Mouse (Mus musculus) MEL (cell line): ENCODE data around the gene Cblb.

Experiments
- CTCF ChIP-seq, 3 experiments: IDR thresholded peaks in 2 of 3; conservative IDR thresholded peaks in 1 of 3; 2 replicates each; pipeline ENCODE4 v1.5.1; 2011 to 2012; ENCODE audit warnings: low read length in 3 of 3, low read depth in 2 of 3, mild to moderate bottlenecking in 2 of 3, improper control_type of control experiment in 1 of 3, inconsistent platforms in 1 of 3, mixed read lengths in 1 of 3, moderate library complexity in 1 of 3; ENCODE audit not compliant: control insufficient read depth in 1 of 3, insufficient read depth in 1 of 3, poor library complexity in 1 of 3, severe bottlenecking in 1 of 3
- EP300 ChIP-seq, 2 experiments: IDR thresholded peaks; 2 replicates each; pipeline ENCODE4 v1.6.1; 2011; ENCODE audit warnings: improper control_type of control experiment in 2 of 2, low read length in 2 of 2, low read depth in 1 of 2, mild to moderate bottlenecking in 1 of 2
- MAFK ChIP-seq: IDR thresholded peaks from 2 replicates; pipeline ENCODE4 v1.6.1; 2011; ENCODE audit warnings: low read depth, mild to moderate bottlenecking, low read length, improper control_type of control experiment, borderline replicate concordance
- MAX ChIP-seq: IDR thresholded peaks from 2 replicates; pipeline ENCODE4 v1.6.1; 2011; ENCODE audit warnings: low read length, improper control_type of control experiment
- NELFE ChIP-seq: IDR thresholded peaks from 2 replicates; pipeline ENCODE4 v1.6.1; 2011; ENCODE audit warnings: low read depth, low read length, improper control_type of control experiment
- POLR2A ChIP-seq, 2 experiments: IDR thresholded peaks; 2 replicates each; pipeline ENCODE4 v1.6.1; 2011 to 2012; ENCODE audit warnings: low read length in 2 of 2, mild to moderate bottlenecking in 2 of 2, control low read depth in 1 of 2, improper control_type of control experiment in 1 of 2, low read depth in 1 of 2, moderate library complexity in 1 of 2; ENCODE audit not compliant: control insufficient read depth in 1 of 2, insufficient read depth in 1 of 2, poor library complexity in 1 of 2
- POLR2AphosphoS2 ChIP-seq: IDR thresholded peaks from 2 replicates; pipeline ENCODE4 v1.6.1; 2011; ENCODE audit warnings: low read length, improper control_type of control experiment
- RAD21 ChIP-seq: IDR thresholded peaks from 2 replicates; pipeline ENCODE4 v1.6.1; 2011; ENCODE audit warnings: mild to moderate bottlenecking, low read depth, low read length, improper control_type of control experiment
- TAL1 ChIP-seq: IDR thresholded peaks from 2 replicates; pipeline ENCODE4 v1.6.1; 2012; ENCODE audit warnings: mild to moderate bottlenecking, inconsistent platforms, low read length, moderate library complexity, mixed read lengths

GRCm38 (mm10) chr16:52007006-52007405, 24.0 kb upstream of the Cblb start:
- TF ChIP-seq EP300 (IDR thresholded peaks at IDR 0.05; ENCODE audit: low read depth in 1 of 2, low read length in 2 of 2), result no peak
- no peak for TF ChIP-seq POLR2A (IDR thresholded peaks at IDR 0.05; ENCODE audit: control insufficient read depth in 1 of 2, insufficient read depth in 1 of 2, low read depth in 1 of 2, low read length in 2 of 2, poor library complexity in 1 of 2)
- TF ChIP-seq CTCF (IDR thresholded peaks at IDR 0.05 in 2 of 3, conservative IDR thresholded peaks at IDR 0.05 in 1 of 3; ENCODE audit: control insufficient read depth in 1 of 3, insufficient read depth in 1 of 3, low read depth in 2 of 3, low read length in 3 of 3, poor library complexity in 1 of 3, severe bottlenecking in 1 of 3), result no peak
- no peak for TF ChIP-seq NELFE
- no peak for TF ChIP-seq TAL1
- no peak for TF ChIP-seq RAD21
- TF ChIP-seq MAFK, result no peak
- TF ChIP-seq POLR2AphosphoS2, result no peak
- TF ChIP-seq MAX, result no peak
